Mouse (Mus musculus): ENCODE measurements around the gene A830005F24Rik. TPM values are rescaled to one million over a fixed set of nuclear protein-coding genes. Genes with fewer than 3 reads are reported as not detected.

Gene A830005F24Rik
- 1.8 TPM for polyA plus RNA-seq (2021)

- DNase-seq (ENCODE audit: low read depth, low spot score) (no peak), ATAC-seq (peak; percentile 96)
- no peaks in the 10 kb centered on the region for H3K27me3 ChIP-seq
- TF ChIP-seq CTCF (IDR thresholded peaks at IDR 0.05): no peak
- in situ Hi-C loops (cut with MboI; ENCODE audit: low pct_unique_long_range_greater_than_20kb): no loop called here
- ChIA-PET CTCF (interaction anchor here (1.0 to 1.2 kb wide), 2 partner anchors 12 to 21 kb away, joined by 3 read pairs; no protein-coding TSS in a partner anchor), POLR2A (interaction anchor here (0.6 kb wide), 2 partner anchors 345 to 1205 kb away, joined by 3 to 6 read pairs; no protein-coding TSS in a partner anchor)
These were observed at the start of gene A830005F24Rik, which contains the start of gene Zfp169 for GRCm38 (mm10) chr13:48513003-48513929. Gene A830005F24Rik (plus strand): TSS chr13:48513570. Gene Zfp169 (minus strand): TSS chr13:48513451.

GRCm38 (mm10) chr13:48464170-48464569, 49.2 kb upstream of the A830005F24Rik start:
- ChIA-PET CTCF (no interaction called here), POLR2A (no interaction called here)
- in situ Hi-C loops (cut with MboI; ENCODE audit: low pct_unique_long_range_greater_than_20kb): loop anchor here (5.0 to 25.0 kb wide), 6 partner anchors 202 to 1162 kb away; partner anchors contain the start of gene Id4
- peaks cover 5% of the 10 kb centered on the region for H3K27me3 ChIP-seq
- DNase-seq (ENCODE audit: low read depth, low spot score) (no peak), ATAC-seq (no peak)
- TF ChIP-seq CTCF (IDR thresholded peaks at IDR 0.05): peak; percentile 88

DNA sequence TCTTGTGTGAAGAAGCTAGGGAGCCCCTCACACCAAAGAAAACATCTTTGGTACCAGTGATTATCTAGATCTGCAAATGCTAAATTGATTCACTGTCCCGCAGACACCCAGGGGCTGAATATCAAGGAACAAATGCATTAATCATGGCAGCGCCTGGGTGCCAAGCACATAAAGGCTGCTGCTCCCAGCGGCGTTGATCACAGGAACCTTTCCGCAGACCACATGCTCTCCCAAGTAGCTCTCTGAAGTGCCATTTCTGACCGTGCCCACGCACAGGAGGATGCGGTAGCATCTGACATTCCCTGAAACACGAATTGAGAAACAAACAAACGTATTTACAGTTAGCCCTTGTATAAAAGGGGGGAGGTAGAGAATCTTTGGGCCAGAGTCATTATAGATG, 47.2 kb upstream of the A830005F24Rik start:
- TF ChIP-seq CTCF (IDR thresholded peaks at IDR 0.05): no peak
- in situ Hi-C loops (cut with MboI; ENCODE audit: low pct_unique_long_range_greater_than_20kb): loop anchor here (25.0 kb wide), 3 partner anchors 204 to 629 kb away; partner anchors contain the start of gene Id4
- CTCF ChIA-PET: no interaction called here
- no peaks in the 10 kb centered on the region for H3K27me3 ChIP-seq
- DNase-seq (ENCODE audit: low read depth, low spot score) (no peak), ATAC-seq (no peak)
- POLR2A ChIA-PET: interaction anchor here (0.6 kb wide), 1 partner anchor 49 kb away, joined by 6 read pairs; no protein-coding TSS in a partner anchor

- in situ Hi-C loops (cut with MboI; ENCODE audit: low pct_unique_long_range_greater_than_20kb): loop anchor here (25.0 kb wide), 3 partner anchors 206 to 631 kb away; partner anchors contain the start of gene Id4
- TF ChIP-seq CTCF (IDR thresholded peaks at IDR 0.05): no peak
- no peaks in the 10 kb centered on the region for H3K27me3 ChIP-seq
- CTCF ChIA-PET: no interaction called here
- POLR2A ChIA-PET: no interaction called here
- DNase-seq (ENCODE audit: low read depth, low spot score) (no peak), ATAC-seq (no peak)
These were observed 44.7 kb upstream of the A830005F24Rik start for GRCm38 (mm10) chr13:48468656-48469180.

DNA sequence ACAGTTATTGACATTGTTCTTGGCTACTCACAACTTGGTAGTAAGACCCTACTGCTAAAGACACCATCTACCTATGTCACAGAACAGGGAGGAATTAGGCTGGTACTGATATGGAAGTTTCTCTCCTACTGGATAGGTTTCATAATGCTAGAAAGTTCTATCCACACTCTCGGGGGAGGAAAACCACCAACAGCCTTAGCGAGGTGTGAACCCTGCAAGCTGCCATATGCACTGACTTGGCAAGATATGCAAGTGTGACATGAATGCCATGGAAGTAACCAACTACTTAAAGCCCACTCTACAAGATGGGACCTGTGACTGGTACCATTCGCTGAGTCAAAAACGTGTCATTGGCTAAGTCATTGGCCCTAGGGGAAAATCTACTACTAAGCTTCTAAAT, 29.8 kb upstream of the A830005F24Rik start:
- ChIA-PET POLR2A (no interaction called here), CTCF (no interaction called here)
- no peak for TF ChIP-seq CTCF (IDR thresholded peaks at IDR 0.05)
- no peak for ATAC-seq
- DNase-seq (ENCODE audit: low read depth, low spot score): no peak
- H3K27me3 ChIP-seq: no peaks in the 10 kb centered on the region
- in situ Hi-C loops (cut with MboI; ENCODE audit: low pct_unique_long_range_greater_than_20kb): no loop called here

GRCm38 (mm10) chr13:48490396-48491182, 22.8 kb upstream of the A830005F24Rik start:
- DNase-seq (ENCODE audit: low read depth, low spot score): no peak
- CTCF ChIA-PET: no interaction called here
- POLR2A ChIA-PET: no interaction called here
- H3K27me3 ChIP-seq: no peaks in the 10 kb centered on the region
- no peak for ATAC-seq
- TF ChIP-seq CTCF (IDR thresholded peaks at IDR 0.05): no peak
- in situ Hi-C loops (cut with MboI; ENCODE audit: low pct_unique_long_range_greater_than_20kb): no loop called here

GRCm38 (mm10) chr13:48493183-48493582, 20.2 kb upstream of the A830005F24Rik start:
- TF ChIP-seq CTCF (IDR thresholded peaks at IDR 0.05): no peak
- in situ Hi-C loops (cut with MboI; ENCODE audit: low pct_unique_long_range_greater_than_20kb): no loop called here
- ChIA-PET CTCF (interaction anchor here (1.7 kb wide), 1 partner anchor 16 kb away, joined by 5 read pairs; no protein-coding TSS in a partner anchor), POLR2A (no interaction called here)
- H3K27me3 ChIP-seq: no peaks in the 10 kb centered on the region
- ATAC-seq (peak; percentile 89), DNase-seq (ENCODE audit: low read depth, low spot score) (peak; percentile 38)

DNA sequence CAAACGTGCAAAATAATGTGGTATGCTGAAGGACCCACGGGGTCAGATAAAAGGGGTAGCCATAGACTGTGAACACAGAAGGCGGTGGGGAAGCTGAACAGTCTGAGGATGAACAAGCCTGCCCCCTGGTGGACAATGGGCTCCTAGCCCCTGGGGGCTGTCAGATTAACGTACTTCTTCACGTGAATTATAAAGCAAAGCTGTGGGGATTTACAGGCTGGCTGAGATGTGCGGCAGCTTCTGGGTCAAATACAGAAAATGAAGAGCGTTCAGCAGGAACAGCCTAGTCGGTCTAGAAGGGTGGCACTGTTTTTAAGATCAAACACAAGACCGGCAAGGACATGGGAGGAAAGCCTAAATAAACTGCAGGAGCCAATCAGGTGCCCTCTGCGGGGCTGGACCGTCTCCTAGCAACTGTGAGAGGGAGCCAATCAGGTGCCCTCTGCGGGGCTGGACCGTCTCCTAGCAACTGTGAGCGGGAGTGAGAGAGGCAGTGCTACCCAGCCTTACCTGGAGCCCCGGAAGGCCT, 15.6 kb upstream of the A830005F24Rik start:
- ATAC-seq: no peak
- CTCF ChIA-PET: interaction anchor here (0.9 to 1.4 kb wide), 4 partner anchors 8 to 14 kb away, joined by 3 to 5 read pairs (median 4); no protein-coding TSS in a partner anchor
- TF ChIP-seq CTCF (IDR thresholded peaks at IDR 0.05): peak; percentile 84
- DNase-seq (ENCODE audit: low read depth, low spot score): no peak
- no peaks in the 10 kb centered on the region for H3K27me3 ChIP-seq
- in situ Hi-C loops (cut with MboI; ENCODE audit: low pct_unique_long_range_greater_than_20kb): no loop called here
- POLR2A ChIA-PET: no interaction called here

DNA sequence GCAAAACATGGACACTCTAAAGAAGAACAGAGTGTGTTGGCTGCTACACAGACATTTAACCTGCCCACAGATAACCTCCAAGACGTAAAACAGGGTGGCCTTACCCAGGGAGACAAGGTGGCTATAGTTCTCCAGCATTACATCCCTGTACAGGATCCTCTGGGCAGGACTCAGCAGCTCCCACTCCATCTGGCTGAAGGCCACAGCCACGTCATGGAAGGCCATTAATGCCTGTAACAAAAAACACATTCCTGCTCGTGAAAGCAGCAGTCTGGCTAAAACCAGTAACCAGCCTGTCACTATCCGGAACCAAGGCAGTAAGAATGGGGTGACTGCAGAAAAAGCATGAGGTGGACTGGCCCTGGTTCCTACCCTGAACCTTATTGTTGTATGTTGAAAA, 14.7 kb upstream of the A830005F24Rik start:
- DNase-seq (ENCODE audit: low read depth, low spot score): no peak
- ATAC-seq: no peak
- no peak for TF ChIP-seq CTCF (IDR thresholded peaks at IDR 0.05)
- no peaks in the 10 kb centered on the region for H3K27me3 ChIP-seq
- ChIA-PET POLR2A (no interaction called here), CTCF (interaction anchor here (1.3 kb wide), 1 partner anchor 11 kb away, joined by 5 read pairs; no protein-coding TSS in a partner anchor)
- in situ Hi-C loops (cut with MboI; ENCODE audit: low pct_unique_long_range_greater_than_20kb): no loop called here

GRCm38 (mm10) chr13:48502422-48502821, 10.9 kb upstream of the A830005F24Rik start:
- CTCF ChIA-PET: no interaction called here
- no peak for ATAC-seq
- no peak for DNase-seq (ENCODE audit: low read depth, low spot score)
- in situ Hi-C loops (cut with MboI; ENCODE audit: low pct_unique_long_range_greater_than_20kb): no loop called here
- POLR2A ChIA-PET: no interaction called here
- no peaks in the 10 kb centered on the region for H3K27me3 ChIP-seq
- TF ChIP-seq CTCF (IDR thresholded peaks at IDR 0.05): no peak
